Mouse (Mus musculus): ENCODE data around the gene Hdac4. TPM values are rescaled to one million over a fixed set of nuclear protein-coding genes. Genes with fewer than 3 reads are reported as not detected.

Gene Hdac4
- total RNA-seq, 2 experiments from 2014 or later: 45.9 to 95.4 TPM

DNA sequence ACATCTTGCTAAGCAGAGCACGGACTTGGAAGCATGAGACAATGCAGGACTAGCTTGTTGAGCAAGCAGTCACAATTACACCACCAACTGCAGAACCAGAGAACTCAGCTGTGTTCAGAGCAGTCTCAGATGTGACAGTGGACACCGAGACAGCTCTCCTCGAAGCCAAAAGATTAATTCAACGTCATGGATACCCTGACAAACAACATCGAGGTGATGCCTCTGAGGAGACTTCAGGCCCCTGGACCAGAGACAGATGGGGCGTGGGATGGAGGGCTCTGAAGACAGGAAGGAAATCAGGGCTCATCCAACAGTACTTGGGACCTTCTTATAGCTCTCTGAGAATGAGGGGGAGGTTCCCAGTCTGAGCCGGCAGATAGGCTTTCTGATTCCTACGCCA, 314.6 kb downstream of the Hdac4 start:
- no peak for DNase-seq (ENCODE audit: low spot score in 2 of 2)

GRCm38 (mm10) chr1:91880156-91880555, 315.3 kb downstream of the Hdac4 start:
- DNase-seq (ENCODE audit: low spot score in 2 of 2): no peak
